41 mouse cellular contexts compared by ENCODE assay signal in the genomic region with DNA sequence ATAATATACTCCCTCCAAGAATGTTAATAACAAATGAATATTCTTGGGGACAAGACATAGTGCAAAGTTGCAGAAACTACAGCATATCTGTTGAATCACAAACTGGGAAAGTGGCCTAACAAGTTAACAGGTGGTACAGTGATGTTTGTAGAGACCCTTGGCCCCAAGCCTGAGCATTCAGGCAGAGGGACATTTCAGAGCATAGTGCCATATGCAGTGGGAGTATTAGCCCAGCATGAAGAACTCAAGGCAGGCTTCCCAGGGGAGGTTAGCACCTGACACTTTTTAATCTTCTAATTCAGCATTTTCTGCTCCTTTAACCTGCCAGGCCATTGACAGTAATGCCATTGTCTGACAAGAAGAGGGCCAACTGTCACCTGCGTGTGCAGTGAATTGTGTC. TPM values are rescaled to one million over a fixed set of nuclear protein-coding genes. Genes with fewer than 3 reads are reported as not detected.
"Had no signal": no experiment of that assay in that cellular context is flagged by ENCODE, and none has a peak within 500 bp of the region (broad histone marks: within the 10 kb centered on the region; RNA-seq: fewer than 3 reads in every experiment).

No protein-coding gene starts in this region.

- H3K27me3 ChIP-seq: heart, embryonic 13.5 days; heart, embryonic 15.5 days; hindbrain, embryonic 13.5 days; kidney, embryonic 15.5 days; limb, embryonic 15.5 days; liver, embryonic 12.5 days had no signal

- DNase-seq: gastrocnemius, postnatal 14 days; gastrocnemius, postnatal 36 days; heart, adult 11 months; heart, adult 2 months; heart, postnatal 14 days; heart, postnatal 36 days; kidney, adult 11 months; kidney, adult 2 months; kidney, adult 9 months; kidney, postnatal 14 days; kidney, postnatal 36 days; layer of hippocampus, adult 9-11 months; layer of hippocampus, postnatal 36 days had no signal

- H3K4me1 ChIP-seq: heart, embryonic 15.5 days; hindbrain, embryonic 13.5 days; kidney, embryonic 15.5 days; limb, embryonic 13.5 days; limb, embryonic 15.5 days; liver, embryonic 12.5 days had no signal

- H3K9me3 ChIP-seq: heart, embryonic 13.5 days; heart, embryonic 15.5 days; hindbrain, embryonic 13.5 days; kidney, embryonic 15.5 days; limb, embryonic 13.5 days; limb, embryonic 15.5 days; liver, embryonic 12.5 days had no signal

- H3K4me3 ChIP-seq: heart, adult 2 months; heart, embryonic 13.5 days; heart, embryonic 15.5 days; hindbrain, embryonic 13.5 days; kidney, embryonic 15.5 days; left cerebral cortex, adult 2 months; limb, embryonic 13.5 days; limb, embryonic 15.5 days; liver, embryonic 12.5 days had no signal

- H3K4me2 ChIP-seq: heart, embryonic 11.5 days; heart, embryonic 13.5 days; heart, embryonic 15.5 days; hindbrain, embryonic 13.5 days; kidney, embryonic 15.5 days; limb, embryonic 13.5 days; limb, embryonic 15.5 days; liver, embryonic 12.5 days had no signal

- H3K27ac ChIP-seq: heart, adult 2 months; heart, embryonic 13.5 days; heart, embryonic 15.5 days; hindbrain, embryonic 13.5 days; kidney, embryonic 15.5 days; kidney, postnatal 0 days; left cerebral cortex, adult 2 months; limb, embryonic 13.5 days; limb, embryonic 15.5 days; liver, embryonic 12.5 days; liver, embryonic 14.5 days had no signal

- H3K36me3 ChIP-seq: heart, embryonic 13.5 days; heart, embryonic 15.5 days; hindbrain, embryonic 13.5 days; kidney, embryonic 15.5 days; limb, embryonic 13.5 days; limb, embryonic 15.5 days; liver, embryonic 12.5 days had no signal

- H3K9ac ChIP-seq: heart, embryonic 13.5 days; heart, embryonic 15.5 days; hindbrain, embryonic 13.5 days; kidney, embryonic 15.5 days; limb, embryonic 13.5 days; limb, embryonic 15.5 days; liver, embryonic 12.5 days; liver, embryonic 14.5 days had no signal

- ATAC-seq: hindbrain, embryonic 16.5 days; intestine, embryonic 16.5 days; liver, embryonic 12.5 days had no signal

RNA-seq across cellular contexts. Expression of a gene that starts 34.9 kb away (rescaled TPM):
- total RNA-seq: gastrocnemius, adult 18-20 months; gastrocnemius, adult 8-10 months; gastrocnemius, postnatal 14 days; gastrocnemius, postnatal 36 days; heart, adult 2 months; heart, postnatal 14 days; heart, postnatal 36 days; hematopoietic stem cell, adult 5-6 weeks; layer of hippocampus, adult 18-20 months; layer of hippocampus, adult 8-10 months; layer of hippocampus, postnatal 14 days; layer of hippocampus, postnatal 36 days; left cerebral cortex, adult 2 months; left cerebral cortex, postnatal 14 days; left cerebral cortex, postnatal 36 days; liver, adult 2 months had no signal
- polyA plus RNA-seq: gonadal fat pad, adult 2 months; heart, adult 2 months; heart, embryonic 11.5 days; heart, embryonic 13.5 days; heart, embryonic 15.5 days; heart, postnatal 0 days; hindbrain, embryonic 11.5 days; hindbrain, embryonic 13.5 days; hindbrain, embryonic 16.5 days; intestine, embryonic 14.5 days; intestine, embryonic 16.5 days; kidney, adult 2 months; kidney, embryonic 15.5 days; kidney, postnatal 0 days; large intestine, adult 2 months; limb, embryonic 11.5 days; limb, embryonic 13.5 days; limb, embryonic 15.5 days; liver, adult 2 months; liver, embryonic 12.5 days; liver, embryonic 14.5 days had no signal
